Mouse (Mus musculus) Patski (cell line): Measurements from ENCODE around the gene Sntb2. TPM values are rescaled to one million over a fixed set of nuclear protein-coding genes. Genes with fewer than 3 reads are reported as not detected.
A peak's percentile ranks its signal among the peaks of the same experiment; 100 is the strongest.

Source experiments
- ATAC-seq: fragments of 100-300 bp; one replicate; pipeline ENCODE4 v1.8.0; 2021
- CTCF ChIA-PET: fragments of 350-600 bp; sonication (Branson Sonifier 250); formaldehyde crosslinking; loops from one replicate; lab custom pipeline; 2022; ENCODE audit warnings: inconsistent platforms; lab: Charles Lee
- POLR2A ChIA-PET: fragments of 350-600 bp; sonication (Branson Sonifier 250); formaldehyde crosslinking; loops from one replicate; lab custom pipeline; 2022; ENCODE audit warnings: antibody characterized with exemption, inconsistent platforms; lab: Charles Lee
- DNase-seq: peaks from one replicate; pipeline ENCODE4 v3.0.0-alpha.2; 2011; ENCODE audit warnings: low read depth, low spot score
- H3K27me3 ChIP-seq: fragments of 371-371 bp; one replicate; pipeline ENCODE4 v1.5.1; 2021
- CTCF ChIP-seq: fragments of 100-300 bp; IDR thresholded peaks from one replicate; pipeline ENCODE4 v1.5.1; 2021
- in situ Hi-C: fragments of 300-500 bp; cut with MboI; formaldehyde crosslinking; loops from 3 replicates; pipeline ENCODE4 v1.11.1; 2018; ENCODE audit warnings: low pct_unique_long_range_greater_than_20kb, mixed read lengths
- polyA plus RNA-seq: library from polyadenylated mRNA; unstranded; gene quantifications from one replicate; pipeline ENCODE4 v1.2.3, GENCODE M21; 2021

Sntb2 gene
- polyA plus RNA-seq, 1 experiment from 2014 or later, result 33.4 TPM

DNA sequence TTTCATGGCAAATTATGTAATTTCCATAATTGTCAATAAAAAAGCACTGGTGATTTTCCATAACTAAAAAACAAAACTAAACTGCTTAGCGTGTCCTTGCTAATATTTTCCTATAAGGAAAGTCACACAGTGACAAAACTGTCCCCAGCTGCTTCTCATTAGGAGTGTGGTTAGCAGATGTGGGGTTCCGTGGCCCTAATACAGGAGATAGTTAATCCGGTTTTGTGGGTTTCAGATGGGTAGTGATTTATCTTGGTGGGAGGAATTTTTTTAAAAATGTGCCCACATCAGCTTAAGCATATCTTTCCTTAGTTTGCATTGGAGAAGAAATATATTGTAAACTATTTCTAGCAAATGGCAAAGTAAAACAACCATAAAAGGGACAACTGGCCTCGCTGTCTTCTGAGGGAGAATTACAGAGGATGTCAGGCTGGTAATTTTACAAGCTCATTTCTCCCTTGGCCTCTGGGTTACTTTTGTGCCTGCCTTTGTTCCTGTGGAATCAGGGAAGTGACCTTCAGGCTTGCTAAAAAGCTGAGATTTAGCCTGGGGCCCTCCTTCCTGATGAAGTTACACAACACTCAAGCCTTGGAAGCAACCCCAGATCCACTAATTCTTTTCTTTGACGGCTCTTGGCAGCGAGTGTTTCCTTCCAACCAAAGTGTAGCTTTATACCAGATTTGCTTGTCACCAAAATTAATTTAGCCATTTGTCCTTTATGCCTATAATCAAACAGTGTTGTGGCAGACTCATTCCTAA lies 6.2 kb upstream of the Sntb2 start:
- peak; percentile 67 for ATAC-seq
- in situ Hi-C loops, result no loop called here
- CTCF ChIA-PET, result interaction anchor here (0.9 to 2.7 kb wide), 4 partner anchors 19 to 82 kb away, joined by 3 to 7 read pairs (median 4); no protein-coding TSS in a partner anchor
- no peaks in the 10 kb centered on the region for H3K27me3 ChIP-seq
- TF ChIP-seq CTCF, result no peak
- DNase-seq, result no peak
- POLR2A ChIA-PET, result interaction anchor here (0.6 to 1.3 kb wide), 3 partner anchors 22 to 1866 kb away, joined by 3 to 8 read pairs (median 4); no protein-coding TSS in a partner anchor

DNA sequence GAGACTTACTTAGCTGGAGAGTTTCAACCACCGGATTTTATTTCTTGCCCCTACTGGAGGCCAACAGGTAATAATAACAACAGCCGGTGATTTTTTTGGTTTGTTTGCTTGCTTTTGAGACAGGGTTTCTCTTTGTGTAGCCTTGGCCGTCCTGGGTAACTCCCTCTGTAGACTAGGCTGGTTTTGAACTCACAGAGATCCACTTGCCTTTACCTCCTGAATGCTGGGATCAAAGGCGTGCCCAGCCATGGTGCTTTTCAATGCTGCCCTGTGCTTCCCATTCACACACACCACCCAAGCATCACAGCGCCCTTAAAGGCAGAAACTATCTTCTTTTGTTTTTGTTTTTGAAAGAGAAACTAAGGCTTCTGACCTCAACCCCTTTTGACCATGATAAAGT lies 5.6 kb upstream of the Sntb2 start:
- no peak for DNase-seq
- in situ Hi-C loops, result no loop called here
- CTCF ChIA-PET, result interaction anchor here (1.0 to 2.7 kb wide), 5 partner anchors 13 to 84 kb away, joined by 3 to 7 read pairs (median 3); no protein-coding TSS in a partner anchor
- no peak for TF ChIP-seq CTCF
- ATAC-seq, result no peak
- POLR2A ChIA-PET, result interaction anchor here (1.1 kb wide), 1 partner anchor 13 kb away, joined by 3 read pairs; no protein-coding TSS in a partner anchor
- H3K27me3 ChIP-seq, result no peaks in the 10 kb centered on the region

DNA sequence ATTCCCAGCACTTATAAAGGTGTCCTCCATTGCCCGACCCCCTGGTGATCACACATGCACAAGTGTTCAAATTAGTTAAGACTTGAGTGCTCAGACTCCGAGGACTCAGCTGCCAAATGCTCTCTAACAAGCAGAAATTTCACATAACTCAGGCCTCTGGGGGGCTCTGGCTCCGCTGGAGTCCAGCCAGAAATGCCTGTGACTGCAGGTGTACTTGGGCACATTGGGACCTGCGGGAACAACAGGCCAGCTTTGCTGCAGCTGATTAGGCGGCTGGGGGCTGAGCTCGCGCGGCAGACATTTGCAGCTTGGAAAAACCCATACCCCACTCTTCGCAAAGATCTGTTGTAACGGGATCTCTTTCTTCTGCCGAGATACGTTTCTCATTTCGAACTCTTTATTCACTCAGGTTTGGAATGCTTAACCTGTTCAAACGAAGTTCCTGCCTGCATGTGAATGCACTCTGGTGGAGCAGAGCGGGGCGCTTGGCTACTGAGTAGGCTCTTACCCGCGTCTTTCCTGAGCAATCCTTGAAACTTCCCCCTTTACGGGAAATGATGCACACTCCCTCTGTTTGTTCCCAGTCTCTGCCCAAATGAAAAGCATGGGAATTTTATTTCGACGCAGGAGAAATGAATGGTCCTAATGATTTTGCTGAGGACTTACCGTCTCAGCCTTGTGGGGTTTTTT lies 3.0 kb upstream of the Sntb2 start:
- ChIA-PET POLR2A (interaction anchor here (1.4 kb wide), 1 partner anchor 10 kb away, joined by 4 read pairs; no protein-coding TSS in a partner anchor), CTCF (interaction anchor here (1.5 kb wide), 1 partner anchor 70 kb away, joined by 4 read pairs; no protein-coding TSS in a partner anchor)
- in situ Hi-C loops, result no loop called here
- DNase-seq (no peak), ATAC-seq (no peak)
- no peaks in the 10 kb centered on the region for H3K27me3 ChIP-seq
- no peak for TF ChIP-seq CTCF

DNA sequence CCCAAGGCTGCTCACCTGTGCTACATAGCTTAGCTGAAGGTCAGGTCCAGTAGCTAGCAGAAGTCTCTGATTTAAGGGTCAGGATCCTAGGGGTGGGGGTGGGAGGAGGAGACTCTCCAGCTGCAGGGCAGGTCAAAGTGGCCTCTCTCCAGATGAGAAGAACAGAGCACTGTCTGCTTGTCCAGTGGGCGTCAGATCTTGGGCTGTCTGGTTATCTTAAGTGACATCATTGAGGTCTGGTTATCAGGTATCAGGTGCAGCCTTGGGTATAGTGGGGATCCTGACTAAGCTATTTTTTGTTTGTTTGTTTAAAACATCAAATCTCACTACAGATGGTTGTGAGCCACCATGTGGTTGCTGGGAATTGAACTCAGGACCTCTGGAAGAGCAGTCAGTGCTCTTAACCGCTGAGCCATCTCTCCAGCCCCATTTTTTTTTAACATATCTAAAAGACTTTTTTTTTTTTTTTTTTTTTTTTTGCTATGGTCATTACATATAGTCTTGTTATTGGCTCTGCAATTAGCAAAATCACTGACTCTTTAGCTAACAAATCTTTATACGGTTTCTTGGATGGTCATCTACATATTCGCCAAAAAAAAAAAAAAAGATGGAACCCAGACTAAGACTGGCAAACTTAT lies 1.9 kb upstream of the Sntb2 start:
- ATAC-seq (no peak), DNase-seq (no peak)
- in situ Hi-C loops, result no loop called here
- POLR2A ChIA-PET, result interaction anchor here (0.6 to 0.9 kb wide), 2 partner anchors 8 to 46 kb away, joined by 3 read pairs; no protein-coding TSS in a partner anchor
- no peaks in the 10 kb centered on the region for H3K27me3 ChIP-seq
- CTCF ChIA-PET, result interaction anchor here (1.7 kb wide), 1 partner anchor 37 kb away, joined by 6 read pairs; no protein-coding TSS in a partner anchor
- no peak for TF ChIP-seq CTCF

DNA sequence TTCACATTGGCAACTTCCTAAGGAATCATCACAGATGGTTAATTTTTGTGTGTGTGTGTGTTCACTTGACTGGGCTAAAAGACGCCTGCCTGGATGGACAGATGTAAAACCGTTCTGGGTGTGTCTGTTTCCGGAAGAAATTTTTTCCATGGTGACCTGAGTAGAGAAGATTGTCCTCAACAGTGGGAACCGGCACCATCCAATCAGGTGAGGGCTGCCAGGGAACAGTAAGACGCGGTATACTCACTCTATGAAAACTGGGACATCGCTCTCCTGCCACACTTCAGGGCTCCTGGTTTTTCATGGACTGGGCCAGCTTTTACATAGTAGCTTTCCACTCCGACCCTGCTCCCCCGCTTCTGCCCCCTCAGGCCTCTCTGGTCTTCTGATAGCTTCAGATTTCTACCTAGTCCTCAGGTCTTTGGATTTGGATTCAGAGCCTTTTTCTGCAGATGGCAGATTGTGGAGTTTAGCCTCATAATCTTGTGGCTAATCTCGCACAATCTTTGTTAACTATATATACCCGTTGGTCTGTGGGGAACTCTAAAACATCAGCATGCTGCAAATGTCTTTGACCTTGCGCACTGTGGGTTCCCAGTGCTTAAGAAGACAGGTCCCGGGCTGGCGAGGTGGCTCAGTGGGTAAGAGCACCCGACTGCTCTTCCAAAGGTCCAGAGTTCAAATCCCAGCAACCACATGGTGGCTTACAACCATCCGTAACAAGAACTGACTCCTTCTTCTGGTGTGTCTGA lies 1.1 kb upstream of the Sntb2 start:
- no peak for TF ChIP-seq CTCF
- ATAC-seq, result no peak
- ChIA-PET CTCF (interaction anchor here (0.7 to 1.7 kb wide), 4 partner anchors 29 to 68 kb away, joined by 3 to 6 read pairs (median 3); no protein-coding TSS in a partner anchor), POLR2A (interaction anchor here (0.6 to 1.5 kb wide), 5 partner anchors 35 to 131 kb away, joined by 3 to 11 read pairs (median 5); partner anchors contain the start of gene Tmed6)
- no peak for DNase-seq
- in situ Hi-C loops, result no loop called here
- no peaks in the 10 kb centered on the region for H3K27me3 ChIP-seq

DNA sequence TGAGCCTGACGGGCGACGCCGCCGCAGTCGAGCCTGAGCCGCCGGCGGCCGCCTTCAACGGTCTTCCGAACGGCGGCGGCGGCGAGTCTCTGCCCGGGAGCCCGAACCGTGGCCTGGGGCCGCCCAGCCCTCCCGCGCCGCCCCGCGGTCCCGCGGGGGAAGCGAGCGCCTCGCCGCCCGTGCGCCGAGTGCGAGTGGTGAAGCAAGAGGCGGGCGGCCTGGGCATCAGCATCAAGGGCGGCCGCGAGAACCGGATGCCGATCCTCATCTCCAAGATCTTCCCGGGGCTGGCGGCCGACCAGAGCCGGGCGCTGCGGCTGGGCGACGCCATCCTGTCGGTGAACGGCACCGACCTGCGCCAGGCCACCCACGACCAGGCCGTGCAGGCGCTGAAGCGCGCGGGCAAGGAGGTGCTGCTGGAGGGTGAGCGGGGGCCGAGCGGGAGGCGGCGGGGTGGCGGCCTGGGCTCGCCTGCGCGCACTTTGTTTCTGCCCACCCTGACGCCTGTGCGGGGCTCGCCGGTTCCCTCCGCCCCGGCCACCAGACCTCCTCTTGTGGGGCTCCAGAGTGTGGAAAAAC lies 438 bp downstream of the Sntb2 start:
- ChIA-PET POLR2A (interaction anchor here (0.6 to 1.5 kb wide), 9 partner anchors 20 to 196 kb away, joined by 3 to 11 read pairs (median 5); partner anchors contain the start of gene Tmed6), CTCF (interaction anchor here (1.1 to 1.5 kb wide), 3 partner anchors 37 to 66 kb away, joined by 3 to 5 read pairs (median 3); no protein-coding TSS in a partner anchor)
- DNase-seq, result no peak
- peak; percentile 29 for ATAC-seq
- in situ Hi-C loops, result no loop called here
- no peaks in the 10 kb centered on the region for H3K27me3 ChIP-seq
- no peak for TF ChIP-seq CTCF

DNA sequence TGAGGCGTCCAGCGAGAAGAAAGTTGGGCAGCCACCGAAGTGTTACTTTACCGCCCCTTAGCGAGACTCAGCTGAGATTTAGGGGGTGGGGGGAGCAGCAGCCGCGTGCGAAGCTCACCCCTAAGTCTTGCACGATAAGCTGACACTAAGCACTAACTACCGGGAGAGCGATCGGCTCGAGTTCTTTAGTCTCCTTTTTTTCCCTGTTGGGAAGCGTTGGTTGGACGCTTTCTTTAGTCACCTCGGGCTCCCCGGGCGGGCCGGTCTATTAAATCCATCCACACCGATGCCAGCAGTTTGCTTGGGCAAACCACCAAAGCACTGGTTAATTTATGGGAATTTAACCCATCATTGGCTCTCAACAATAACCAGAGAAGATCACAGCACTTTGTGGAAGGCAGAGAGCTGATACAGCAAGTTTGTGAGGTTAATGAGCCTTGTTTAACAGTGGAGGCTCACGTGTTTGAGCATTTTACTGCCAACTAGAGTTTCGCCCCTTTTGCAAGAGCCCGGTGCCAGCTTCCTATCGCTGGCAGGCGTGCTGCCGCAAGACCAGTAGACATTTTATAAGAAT lies 1.0 kb downstream of the Sntb2 start:
- peak; percentile 49 for ATAC-seq
- ChIA-PET POLR2A (interaction anchor here (0.5 kb wide), 1 partner anchor 1082 kb away, joined by 3 read pairs; no protein-coding TSS in a partner anchor), CTCF (interaction anchor here (1.3 to 1.4 kb wide), 2 partner anchors 14 to 66 kb away, joined by 5 read pairs; no protein-coding TSS in a partner anchor)
- no peak for TF ChIP-seq CTCF
- DNase-seq, result no peak
- in situ Hi-C loops, result no loop called here
- H3K27me3 ChIP-seq, result no peaks in the 10 kb centered on the region

DNA sequence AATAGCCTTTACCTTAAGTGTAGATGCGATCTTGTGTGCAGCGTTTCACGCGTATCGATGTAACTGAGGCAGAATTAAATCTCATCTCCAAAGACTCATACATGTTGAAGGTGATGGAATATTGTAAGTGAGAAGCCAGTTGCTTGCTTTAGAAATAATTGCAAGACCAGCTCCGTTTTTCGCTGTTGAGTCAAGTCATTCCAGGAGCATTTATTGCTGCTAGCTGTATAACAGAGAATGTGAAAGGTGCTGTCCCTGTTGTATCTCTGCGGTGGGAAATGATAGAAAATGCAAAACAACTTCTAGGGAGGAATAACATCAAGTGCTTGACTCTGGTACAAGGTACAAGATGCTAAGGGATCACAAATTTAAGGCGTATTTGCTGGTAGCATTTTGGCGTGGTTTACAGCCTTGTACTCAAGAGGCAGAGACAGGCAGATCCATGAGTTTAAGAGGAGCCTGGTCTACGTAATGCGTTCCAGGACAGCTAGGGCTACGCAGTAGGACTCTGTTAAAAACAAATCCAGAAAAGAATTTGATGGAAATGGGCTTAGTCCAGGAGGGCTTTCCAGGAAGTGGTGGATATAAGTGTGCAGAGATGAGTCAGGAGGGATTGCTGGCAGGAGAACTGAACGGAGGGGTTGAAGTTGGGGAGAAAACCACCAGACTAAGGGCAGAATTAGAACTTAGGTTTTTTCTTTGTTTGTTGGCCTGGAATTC lies 1.7 kb downstream of the Sntb2 start:
- no peaks in the 10 kb centered on the region for H3K27me3 ChIP-seq
- CTCF ChIA-PET, result interaction anchor here (0.5 to 1.4 kb wide), 3 partner anchors 14 to 534 kb away, joined by 3 to 5 read pairs (median 5); no protein-coding TSS in a partner anchor
- peak; percentile 22 for DNase-seq
- TF ChIP-seq CTCF, result no peak
- ATAC-seq, result no peak
- POLR2A ChIA-PET, result interaction anchor here (0.5 kb wide), 1 partner anchor 1083 kb away, joined by 3 read pairs; no protein-coding TSS in a partner anchor
- in situ Hi-C loops, result no loop called here
